Mouse (Mus musculus): ENCODE data around the gene Rnf145.

- TF ChIP-seq CTCF (conservative IDR thresholded peaks at IDR 0.05; ENCODE audit: low read length) (no peak), NANOG (IDR thresholded peaks at IDR 0.05; ENCODE audit: borderline replicate concordance, low read length) (no peak)
These were observed 40.4 kb upstream of the Rnf145 start for GRCm38 (mm10) chr11:44478382-44478781.

All from E14TG2a.4 (cell line).